Mouse (Mus musculus): ENCODE data around the gene Ttc4.

Gene Ttc4

GRCm38 (mm10) chr4:106678442-106679118, at the start of gene Ttc4:
TSS of gene Ttc4 (minus strand) at chr4:106678944.
- DNase-seq (ENCODE audit: low read depth, low spot score) = peak; percentile 91

DNA sequence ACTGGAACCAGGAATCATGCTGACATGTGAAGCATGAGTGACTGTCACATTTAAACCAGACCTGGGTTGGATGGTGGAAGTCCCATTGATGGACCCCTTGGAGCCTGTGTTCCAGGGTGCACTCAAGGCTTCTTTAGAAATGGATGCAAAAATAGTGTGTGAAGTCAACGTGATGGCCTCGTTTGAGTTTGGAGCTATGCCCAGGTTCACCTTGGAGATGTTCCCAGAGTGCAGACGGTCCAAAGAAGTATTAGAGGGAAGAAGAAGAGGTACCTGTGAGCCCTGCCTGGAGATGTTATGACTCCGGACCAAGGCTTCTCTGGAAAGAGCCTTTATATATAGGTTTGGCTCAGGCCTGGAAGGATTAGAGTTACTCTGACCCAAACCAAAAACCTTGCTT, 41.9 kb upstream of the Ttc4 start:
- no peak for DNase-seq (ENCODE audit: low read depth, low spot score)

DNA sequence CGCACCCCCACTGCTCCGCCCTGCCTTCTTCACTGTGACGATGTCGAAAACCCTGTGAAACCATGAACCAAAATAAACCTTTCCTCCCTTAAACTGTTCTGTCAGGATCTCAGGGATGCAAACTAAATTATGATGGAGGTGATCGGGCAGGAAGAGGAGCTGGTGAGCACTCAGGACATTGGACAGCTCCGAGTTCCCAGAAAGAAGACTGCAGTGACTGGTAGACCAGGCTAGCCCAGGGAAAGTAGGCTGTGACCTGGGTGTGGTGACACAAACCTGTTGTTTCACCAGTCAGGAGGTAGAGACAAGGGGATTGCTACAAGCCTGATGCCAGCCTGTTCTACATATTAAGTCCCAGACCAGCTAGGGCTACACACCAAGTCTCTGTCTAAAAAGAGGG, 34.9 kb upstream of the Ttc4 start:
- DNase-seq (ENCODE audit: low read depth, low spot score) = no peak

- DNase-seq (ENCODE audit: low read depth, low spot score) = peak; percentile 40
These were observed 29.7 kb upstream of the Ttc4 start for GRCm38 (mm10) chr4:106708408-106708807.

- peak; percentile 18 for DNase-seq (ENCODE audit: low read depth, low spot score)
These were observed 29.2 kb upstream of the Ttc4 start for GRCm38 (mm10) chr4:106707957-106708356.

GRCm38 (mm10) chr4:106705096-106705665, 26.4 kb upstream of the Ttc4 start:
- no peak for DNase-seq (ENCODE audit: low read depth, low spot score)

DNA sequence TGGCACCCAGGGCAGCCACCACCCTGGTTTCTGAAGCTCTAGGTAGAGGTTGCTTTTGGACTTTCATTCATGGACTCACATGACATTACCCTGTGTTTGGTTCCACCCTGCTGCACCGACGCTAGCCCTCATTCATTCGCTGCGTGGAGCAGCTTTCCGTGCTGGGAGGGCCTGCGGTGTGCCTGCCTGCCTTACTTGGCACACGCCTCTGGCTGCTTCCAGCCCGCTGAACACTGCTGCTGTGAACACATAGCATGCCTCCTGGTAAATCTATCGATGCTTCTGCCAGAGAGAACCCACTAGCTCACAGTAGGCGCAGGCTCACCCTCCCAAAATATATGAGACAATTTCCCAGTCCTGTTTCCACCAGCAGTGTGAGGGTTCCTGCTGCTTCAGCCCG, 25.7 kb upstream of the Ttc4 start:
- no peak for DNase-seq (ENCODE audit: low read depth, low spot score)

DNA sequence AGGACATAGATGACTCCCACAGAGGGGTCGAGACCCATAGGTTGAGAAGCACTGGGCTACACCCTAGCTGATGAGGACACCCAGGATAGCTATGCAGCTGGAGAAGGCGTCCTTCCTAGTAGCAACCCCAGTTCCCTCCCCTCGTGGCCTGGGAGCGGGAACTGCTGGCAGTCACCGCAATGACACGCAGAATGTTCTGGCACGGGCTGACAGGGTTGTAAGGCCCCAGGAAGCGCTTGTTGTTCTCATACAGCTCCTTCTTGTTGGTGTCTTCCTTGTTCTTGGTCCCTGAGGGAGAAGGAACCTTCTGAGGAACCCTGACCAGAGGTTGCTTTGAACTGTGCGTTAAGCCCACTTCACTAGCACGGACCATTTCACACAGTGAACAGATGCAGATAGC, 25.2 kb upstream of the Ttc4 start:
- no peak for DNase-seq (ENCODE audit: low read depth, low spot score)

DNA sequence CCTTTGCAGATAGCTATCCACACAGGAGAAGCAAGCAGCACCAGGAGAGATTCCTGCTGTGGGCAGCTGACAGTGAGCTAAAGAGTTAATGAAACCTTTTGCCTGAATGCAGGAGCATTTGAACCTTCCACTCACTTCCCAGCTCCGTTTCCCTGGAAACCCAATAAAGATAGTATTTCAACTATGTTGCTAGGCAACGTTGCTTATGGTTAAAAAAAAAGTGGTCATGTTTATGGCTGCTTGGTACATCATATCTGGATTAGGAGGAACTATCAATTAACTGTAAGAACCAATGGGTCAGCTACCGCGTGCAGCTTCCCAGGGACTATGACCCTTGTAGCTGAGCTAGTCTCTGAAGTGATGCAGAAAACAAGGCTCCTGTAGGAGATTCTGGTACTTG, 22.1 kb upstream of the Ttc4 start:
- no peak for DNase-seq (ENCODE audit: low read depth, low spot score)

GRCm38 (mm10) chr4:106699989-106700388, 21.2 kb upstream of the Ttc4 start:
- peak; percentile 67 for DNase-seq (ENCODE audit: low read depth, low spot score)

GRCm38 (mm10) chr4:106693841-106694430, 15.2 kb upstream of the Ttc4 start:
- DNase-seq (ENCODE audit: low read depth, low spot score) = no peak

GRCm38 (mm10) chr4:106688636-106689296, 10.0 kb upstream of the Ttc4 start:
- DNase-seq (ENCODE audit: low read depth, low spot score) = no peak

- no peak for DNase-seq (ENCODE audit: low read depth, low spot score)
These were observed 2.2 kb upstream of the Ttc4 start for GRCm38 (mm10) chr4:106680955-106681354.

DNA sequence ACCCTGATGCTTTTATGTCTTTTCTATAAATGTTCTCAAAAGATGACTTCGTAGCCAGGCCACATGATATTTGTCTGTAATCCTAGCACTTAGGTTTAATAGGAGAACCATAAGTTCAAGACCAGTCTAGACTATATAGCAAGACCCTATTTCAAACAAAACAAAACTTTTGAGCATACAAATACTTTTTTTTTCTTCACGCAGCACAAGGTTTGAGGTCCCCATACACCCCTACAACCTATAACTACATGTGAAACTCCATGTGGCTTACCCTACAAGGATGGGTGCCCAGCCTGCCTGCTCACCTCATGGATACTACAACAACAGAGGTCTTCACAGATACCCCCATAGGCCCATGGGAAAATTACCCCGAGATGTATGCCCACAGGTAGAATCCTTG, 408 bp upstream of the Ttc4 start:
- DNase-seq (ENCODE audit: low read depth, low spot score) = no peak

DNA sequence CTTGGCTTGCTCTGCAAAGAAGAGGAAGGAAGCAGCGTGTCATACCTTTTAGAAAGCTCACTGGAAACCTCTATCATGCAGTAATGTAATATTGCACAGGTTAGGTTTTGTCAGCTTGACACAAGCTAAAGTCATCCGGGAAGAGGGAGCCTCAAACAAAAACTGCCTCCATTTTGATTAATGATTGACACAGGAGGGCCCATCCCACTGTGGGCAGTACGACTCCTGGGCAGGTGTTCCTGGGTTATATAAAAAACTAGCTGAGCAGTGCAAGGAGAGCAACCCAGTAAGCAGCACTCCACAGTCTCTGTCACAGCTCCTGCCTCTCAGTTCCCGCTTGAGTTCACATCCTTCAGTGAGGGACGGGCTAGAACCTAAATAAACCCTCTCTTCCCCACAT, 2.0 kb downstream of the Ttc4 start:
- no peak for DNase-seq (ENCODE audit: low read depth, low spot score)

- no peak for DNase-seq (ENCODE audit: low read depth, low spot score)
These were observed 12.2 kb downstream of the Ttc4 start for GRCm38 (mm10) chr4:106666546-106666945.

GRCm38 (mm10) chr4:106665673-106666072, 13.1 kb downstream of the Ttc4 start:
- DNase-seq (ENCODE audit: low read depth, low spot score) = no peak

- DNase-seq (ENCODE audit: low read depth, low spot score) = no peak
These were observed 13.5 kb downstream of the Ttc4 start for GRCm38 (mm10) chr4:106665269-106665668.

DNA sequence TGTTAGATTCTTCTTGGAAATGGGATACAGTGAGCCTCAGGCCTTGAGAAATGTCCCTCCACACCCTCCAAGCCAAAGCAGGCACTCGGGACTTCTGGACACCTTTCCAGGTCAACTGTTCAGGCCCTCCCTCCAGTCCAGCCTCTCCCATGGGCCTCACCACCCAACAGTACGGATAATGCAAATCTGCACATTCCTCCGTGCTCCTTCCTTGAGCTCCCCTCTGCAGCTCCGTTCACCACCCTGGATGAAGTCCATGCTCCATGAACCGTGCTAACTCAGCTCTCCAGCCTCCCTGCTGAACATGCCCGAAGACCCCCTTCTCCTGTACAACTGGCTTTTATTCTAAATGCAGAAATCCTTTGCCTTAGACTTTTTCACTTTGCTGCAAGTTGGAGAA, 14.0 kb downstream of the Ttc4 start:
- DNase-seq (ENCODE audit: low read depth, low spot score) = no peak

- DNase-seq (ENCODE audit: low read depth, low spot score) = no peak
These were observed 14.7 kb downstream of the Ttc4 start for GRCm38 (mm10) chr4:106663956-106664470.

DNA sequence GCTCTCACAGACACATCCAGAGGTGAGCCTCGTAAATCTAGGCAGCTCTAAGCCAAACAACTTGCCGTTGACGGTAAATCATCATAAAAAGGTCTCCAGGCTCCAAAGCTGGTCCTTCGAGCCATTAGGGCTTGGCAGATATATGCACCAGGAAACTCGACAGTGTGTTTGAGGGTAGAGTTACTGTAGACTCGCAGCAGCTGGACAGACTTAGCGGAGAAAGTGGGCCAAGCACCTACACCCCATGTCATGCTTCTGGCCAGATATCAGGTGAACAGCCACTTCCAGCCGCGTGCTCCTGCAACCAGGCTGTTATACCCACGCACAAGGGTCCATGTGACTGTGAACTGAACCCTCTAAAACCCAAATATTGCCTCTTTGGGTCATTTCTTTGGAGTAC, 23.1 kb downstream of the Ttc4 start:
- DNase-seq (ENCODE audit: low read depth, low spot score) = no peak

- DNase-seq (ENCODE audit: low read depth, low spot score) = peak; percentile 16
These were observed 25.7 kb downstream of the Ttc4 start for GRCm38 (mm10) chr4:106653051-106653450.

DNA sequence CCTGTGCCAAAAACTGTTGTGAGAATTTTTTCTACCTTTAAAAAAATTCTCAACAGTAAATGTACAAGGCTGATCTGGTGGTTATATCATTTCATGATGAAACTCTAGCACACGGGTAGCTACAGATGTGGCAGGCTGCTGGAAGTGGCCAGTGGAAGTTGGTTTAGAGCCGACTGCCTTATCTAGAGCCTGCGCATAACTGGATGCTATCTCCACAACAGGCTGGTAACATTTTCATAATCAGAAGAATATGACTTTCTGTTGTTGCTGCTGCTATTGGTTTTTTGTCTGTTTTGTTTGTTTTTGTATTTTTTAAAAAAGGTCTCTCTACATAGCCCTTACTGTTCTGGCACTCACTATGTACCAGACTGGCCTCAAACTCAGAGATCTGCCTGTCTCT, 26.2 kb downstream of the Ttc4 start:
- DNase-seq (ENCODE audit: low read depth, low spot score) = no peak
